Mouse (Mus musculus) cortical plate, adult 2 months (tissue): ENCODE results near the gene Psmg3.

Experiments used
- CTCF ChIP-seq: fragments of 200-500 bp; IDR thresholded peaks from 2 replicates; pipeline ENCODE4 v1.5.1; 2011; ENCODE audit warnings: mild to moderate bottlenecking, control low read depth, low read length; ENCODE audit not compliant: insufficient read depth; ENCODE audit errors: extremely low read depth
- POLR2A ChIP-seq: fragments of 200-500 bp; IDR thresholded peaks from 2 replicates; pipeline ENCODE4 v1.6.1; 2011; ENCODE audit warnings: mild to moderate bottlenecking, low read length, control low read depth; ENCODE audit not compliant: insufficient read depth; ENCODE audit errors: extremely low read depth

- TF ChIP-seq CTCF = no peak
- TF ChIP-seq POLR2A = no peak
These were observed 33.7 kb downstream of the Psmg3 start for GRCm38 (mm10) chr5:139792966-139793337.
